Mouse (Mus musculus) CD4-positive naive resting alpha-beta T cell, adult 76 days (primary cell): Measurements from ENCODE around the gene Slc25a36. TPM values are rescaled to one million over a fixed set of nuclear protein-coding genes. Genes with fewer than 3 reads are reported as not detected.

Experiments used
- total RNA-seq: library from RNA; stranded (reverse); gene quantifications from one replicate; pipeline ENCODE4 v1.2.4, GENCODE M21; 2023

The Slc25a36 gene
- 243 TPM for total RNA-seq

GRCm38 (mm10) chr9:97110571-97111390 lies at the start of gene Slc25a36:
Slc25a36 (minus strand) TSS chr9:97111157.

Other genes starting within 250 kb of the Slc25a36 start
- 34.6 TPM for gene Pxylp1, start 218.5 kb downstream of the Slc25a36 start, total RNA-seq
- gene Spsb4, start 92.3 kb downstream of the Slc25a36 start, total RNA-seq: not detected